In the genomic region with DNA sequence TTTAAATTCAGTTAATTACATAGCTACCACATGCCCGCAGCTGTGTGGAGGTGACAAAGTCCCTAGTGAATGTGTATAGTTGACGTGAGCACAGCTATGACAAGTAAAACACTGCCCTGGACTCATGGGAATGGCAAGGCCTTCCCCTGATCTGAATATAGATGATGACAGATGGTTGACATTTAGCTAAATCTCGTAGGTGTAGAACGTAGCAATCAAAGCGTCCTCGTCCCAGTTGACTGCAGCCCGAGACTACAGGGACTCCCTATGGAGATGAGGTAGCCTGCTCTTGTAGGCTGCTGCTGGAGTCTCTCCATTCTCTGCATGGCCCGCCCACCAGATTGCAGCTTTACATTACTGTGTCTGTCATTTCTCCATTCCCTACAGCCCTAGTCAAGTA, we compare ENCODE assay signal across 16 mouse cellular contexts.
DNase-seq lines count a peak whose midpoint lies in the region; ATAC-seq lines count a peak whose summit lies in the region.
"Had no signal": no experiment of that assay in that cellular context is flagged by ENCODE, and none has a peak within 500 bp of the region (broad histone marks: within the 10 kb centered on the region; RNA-seq: fewer than 3 reads in every experiment).

No protein-coding gene starts in this region.

- ATAC-seq in hindbrain, embryonic 13.5 days (ENCODE audit: low FRiP score): peak; percentile 44; the same call in 1 of the 2 replicates
- ATAC-seq in hindbrain, embryonic 11.5 days (ENCODE audit: low FRiP score): no peak
- ATAC-seq in neural tube, embryonic 11.5 days (ENCODE audit: insufficient read depth, low FRiP score, low TSS enrichment): 0 out of 2 replicates have a peak, but pooled peaks have one; percentile 27
- ATAC-seq in hindbrain, embryonic 16.5 days: peak; percentile 35; the same call in 1 of the 2 replicates

- DNase-seq in hindbrain, embryonic 11.5 days (ENCODE audit: low spot score): no peak
- no peak for DNase-seq in neural tube, embryonic 11.5 days (ENCODE audit: low spot score)
- no peak for DNase-seq in neural tube, embryonic 10.5 days (ENCODE audit: extremely low spot score, low spot score)
- no peak for DNase-seq in c-Kit-positive CD71-positive TER-119-positive erythroid progenitor cells, embryonic 14.5 days (ENCODE audit: low spot score)
- DNase-seq in ovary, adult 18-20 months (ENCODE audit: low spot score): no peak
- DNase-seq: adrenal gland, postnatal 14 days; cerebellum, postnatal 14 days; kidney, postnatal 10 days; lung, embryonic 14.5 days; right cerebral cortex, postnatal 14 days had no signal

- WGBS in hindbrain, embryonic 13.5 days: 51% methylated on average over 8 of the region's 8 CpGs
- WGBS in hindbrain, embryonic 11.5 days: 70% methylated on average over 8 of the region's 8 CpGs
- WGBS in neural tube, embryonic 11.5 days: 60% methylated on average over 8 of the region's 8 CpGs
- WGBS in hindbrain, embryonic 16.5 days: 53% methylated on average over 8 of the region's 8 CpGs

- H3K27ac ChIP-seq in hindbrain, embryonic 13.5 days: 0 out of 2 replicates have a peak overlapping the region, but pooled peaks have one; percentile 35
- H3K27ac ChIP-seq in hindbrain, embryonic 11.5 days (ENCODE audit: low read depth, low read length): no peak overlapping the region
- H3K27ac ChIP-seq in neural tube, embryonic 11.5 days (ENCODE audit: low read depth, low read length): no peak overlapping the region
- no peak overlapping the region for H3K27ac ChIP-seq in hindbrain, embryonic 16.5 days (ENCODE audit: low read depth, low read length)
- H3K27ac ChIP-seq: macrophage had no signal

- H3K9me3 ChIP-seq in hindbrain, embryonic 13.5 days: no peaks in the 10 kb centered on the region
- no peaks in the 10 kb centered on the region for H3K9me3 ChIP-seq in hindbrain, embryonic 11.5 days (ENCODE audit: control insufficient read depth, low read length)
- no peaks in the 10 kb centered on the region for H3K9me3 ChIP-seq in neural tube, embryonic 11.5 days (ENCODE audit: control insufficient read depth, low read length)
- H3K9me3 ChIP-seq in hindbrain, embryonic 16.5 days (ENCODE audit: control insufficient read depth, low read length): no peaks in the 10 kb centered on the region
- H3K9me3 ChIP-seq: G1E had no signal

- peaks cover 15% of the 10 kb centered on the region for H3K4me1 ChIP-seq in hindbrain, embryonic 13.5 days (replicated peaks)
- H3K4me1 ChIP-seq in hindbrain, embryonic 11.5 days (replicated peaks; ENCODE audit: control insufficient read depth, insufficient read depth, low read length): no peaks in the 10 kb centered on the region
- H3K4me1 ChIP-seq in neural tube, embryonic 11.5 days (ENCODE audit: control insufficient read depth, insufficient read depth, low read length): 0 out of 2 replicates have a peak, but pooled peaks cover 11% of the 10 kb centered on the region
- 0 out of 2 replicates have a peak, but pooled peaks cover 3% of the 10 kb centered on the region for H3K4me1 ChIP-seq in hindbrain, embryonic 16.5 days (ENCODE audit: control insufficient read depth, insufficient read depth, low read depth, low read length)

- H3K4me3 ChIP-seq in hindbrain, embryonic 13.5 days: no peak overlapping the region
- H3K4me3 ChIP-seq in hindbrain, embryonic 11.5 days (ENCODE audit: low read depth, low read length): no peak overlapping the region
- H3K4me3 ChIP-seq in neural tube, embryonic 11.5 days (ENCODE audit: low read depth, low read length): no peak overlapping the region
- H3K4me3 ChIP-seq in hindbrain, embryonic 16.5 days (ENCODE audit: low read length): no peak overlapping the region
- H3K4me3 ChIP-seq: myocyte had no signal

- no peak overlapping the region for H3K4me2 ChIP-seq in hindbrain, embryonic 13.5 days
- no peak overlapping the region for H3K4me2 ChIP-seq in hindbrain, embryonic 11.5 days (replicated peaks; ENCODE audit: low read depth, low read length)
- H3K4me2 ChIP-seq in neural tube, embryonic 11.5 days (ENCODE audit: low read depth): no peak overlapping the region
- H3K4me2 ChIP-seq in hindbrain, embryonic 16.5 days (ENCODE audit: low read length): no peak overlapping the region
- H3K4me2 ChIP-seq: liver, embryonic 11.5 days; lung, embryonic 14.5 days had no signal

- H3K27me3 ChIP-seq in hindbrain, embryonic 13.5 days: no peaks in the 10 kb centered on the region
- H3K27me3 ChIP-seq in hindbrain, embryonic 11.5 days (ENCODE audit: control insufficient read depth, insufficient read depth, low read length): no peaks in the 10 kb centered on the region
- H3K27me3 ChIP-seq in neural tube, embryonic 11.5 days (ENCODE audit: control insufficient read depth, insufficient read depth, low read length): no peaks in the 10 kb centered on the region
- no peaks in the 10 kb centered on the region for H3K27me3 ChIP-seq in hindbrain, embryonic 16.5 days (replicated peaks; ENCODE audit: control insufficient read depth, insufficient read depth, low read length)

- no peak overlapping the region for H3K9ac ChIP-seq in hindbrain, embryonic 13.5 days
- H3K9ac ChIP-seq in hindbrain, embryonic 11.5 days (ENCODE audit: low read depth, low read length): no peak overlapping the region
- H3K9ac ChIP-seq in neural tube, embryonic 11.5 days (ENCODE audit: low read length): no peak overlapping the region
- no peak overlapping the region for H3K9ac ChIP-seq in hindbrain, embryonic 16.5 days (ENCODE audit: low read depth, low read length)
- H3K9ac ChIP-seq: lung, embryonic 14.5 days had no signal

- no peaks in the 10 kb centered on the region for H3K36me3 ChIP-seq in hindbrain, embryonic 13.5 days
- no peaks in the 10 kb centered on the region for H3K36me3 ChIP-seq in hindbrain, embryonic 11.5 days (ENCODE audit: control insufficient read depth, insufficient read depth, low read length)
- no peaks in the 10 kb centered on the region for H3K36me3 ChIP-seq in neural tube, embryonic 11.5 days (ENCODE audit: control insufficient read depth, insufficient read depth, low read length)
- H3K36me3 ChIP-seq in hindbrain, embryonic 16.5 days (ENCODE audit: control insufficient read depth, insufficient read depth, low read length): no peaks in the 10 kb centered on the region
- H3K36me3 ChIP-seq: G1E had no signal
